Mouse (Mus musculus): ENCODE data around the gene Zfp868. TPM values are rescaled to one million over a fixed set of nuclear protein-coding genes. Genes with fewer than 3 reads are reported as not detected.

Zfp868 gene
- polyA plus RNA-seq (2012; rRNA removed): 1.1 and 1.8 TPM in 2 replicates

GRCm38 (mm10) chr8:69625095-69625789 lies at the start of gene Zfp868:
TSS of gene Zfp868 (minus strand) at chr8:69625548.

DNA sequence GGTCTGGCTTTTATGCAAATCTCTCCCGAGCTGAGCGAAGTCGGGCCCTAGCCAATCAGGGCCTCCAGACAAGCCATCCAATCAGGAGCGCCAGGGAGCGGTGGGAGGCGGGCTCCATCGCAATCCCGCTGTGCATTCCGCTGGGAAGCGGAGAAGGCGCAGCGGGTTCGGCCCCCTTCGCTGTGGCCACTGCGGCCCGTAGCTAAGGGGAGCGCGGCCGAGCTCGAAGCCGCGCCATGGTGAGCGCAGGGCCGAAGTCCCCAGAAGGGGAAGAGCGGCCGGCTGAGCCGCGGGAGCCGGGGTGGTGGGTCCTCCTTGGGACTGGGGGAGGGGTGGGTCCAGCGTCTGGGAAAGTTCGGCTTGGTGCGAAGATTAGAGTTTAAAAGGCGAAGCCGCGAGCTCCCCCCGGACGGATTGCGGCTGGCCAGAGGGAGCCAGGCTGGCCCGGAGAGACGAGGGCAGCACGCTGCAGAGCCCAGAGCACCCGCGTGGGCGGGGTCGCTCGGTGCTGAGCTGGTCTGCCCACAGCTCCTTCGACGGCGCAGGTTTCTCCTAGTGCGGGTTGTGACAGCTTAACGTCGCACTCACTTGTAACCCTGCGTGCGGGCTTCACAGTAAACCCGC lies 29.1 kb upstream of the Zfp868 start, which contains the start of gene Zfp964:
Gene Zfp964, plus strand, starts transcription at position 122 of the 624 bp plus-strand sequence.

Other genes starting within 250 kb of the Zfp868 start
- gene Gm9495, start 172.0 kb downstream of the Zfp868 start, polyA plus RNA-seq (2012; rRNA removed): not detected in 2 replicates
- not detected in 2 replicates for gene Gm7697, start 102.6 kb downstream of the Zfp868 start, polyA plus RNA-seq (2012; rRNA removed)
- 0.06 and 0.08 TPM in 2 replicates for gene Zfp964, start 28.9 kb upstream of the Zfp868 start, polyA plus RNA-seq (2012; rRNA removed)
- 0.12 and 0.14 TPM in 2 replicates for gene Zfp869, start 85.2 kb upstream of the Zfp868 start, polyA plus RNA-seq (2012; rRNA removed)
- gene Zfp963, start 124.4 kb upstream of the Zfp868 start, polyA plus RNA-seq (2012; rRNA removed): 0.19 and 0.43 TPM in 2 replicates
- 0.19 TPM in 1 of 2 replicates, not detected in the other for gene Gm20422, start 149.3 kb upstream of the Zfp868 start, polyA plus RNA-seq (2012; rRNA removed)
- 44.2 and 48.8 TPM in 2 replicates for gene Atp13a1, start 165.6 kb upstream of the Zfp868 start, polyA plus RNA-seq (2012; rRNA removed)
- 0.99 and 1.7 TPM in 2 replicates for gene Zfp866, start 165.6 kb upstream of the Zfp868 start, polyA plus RNA-seq (2012; rRNA removed)
- 23.4 and 25.5 TPM in 2 replicates for gene Gmip, start 183.1 kb upstream of the Zfp868 start, polyA plus RNA-seq (2012; rRNA removed)
- gene Lpar2, start 196.9 kb upstream of the Zfp868 start, polyA plus RNA-seq (2012; rRNA removed): 2.4 and 3.4 TPM in 2 replicates
- 2.4 and 5.1 TPM in 2 replicates for gene Pbx4, start 206.9 kb upstream of the Zfp868 start, polyA plus RNA-seq (2012; rRNA removed)

All from stomach, adult 2 months (tissue).